Mouse (Mus musculus): ENCODE data around the gene Col8a1. TPM values are rescaled to one million over a fixed set of nuclear protein-coding genes. Genes with fewer than 3 reads are reported as not detected.

The Col8a1 gene
- polyA plus RNA-seq, 1 experiment from 2014 or later = 12.2 TPM

Other genes starting within 250 kb of the Col8a1 start
- gene Cmss1, start 147.9 kb downstream of the Col8a1 start, polyA plus RNA-seq (2014; fragmentation: Nextera tagmentation; extraction: Ambion mirVana) = 50.4 and 55.8 TPM in 2 replicates

Measured in stomach, embryonic 14.5 days (tissue).